Mouse (Mus musculus) erythroid progenitor cell, adult 5-6 weeks (primary cell): ENCODE measurements at regions not wholly inside any gene's neighbourhood (a gene's known extent, or its start where the extent isn't known, plus 50 kb on each side); places are given as distances from the start of the nearest gene placed in this dataset.

Experiments used
- ATAC-seq: replicated peaks from 2 replicates; pipeline ENCODE4 v1.8.0; 2016; ENCODE audit warnings: moderate number of reproducible peaks, mild to moderate bottlenecking, moderate TSS enrichment, inconsistent platforms; ENCODE audit not compliant: poor library complexity, low FRiP score, severe bottlenecking

DNA sequence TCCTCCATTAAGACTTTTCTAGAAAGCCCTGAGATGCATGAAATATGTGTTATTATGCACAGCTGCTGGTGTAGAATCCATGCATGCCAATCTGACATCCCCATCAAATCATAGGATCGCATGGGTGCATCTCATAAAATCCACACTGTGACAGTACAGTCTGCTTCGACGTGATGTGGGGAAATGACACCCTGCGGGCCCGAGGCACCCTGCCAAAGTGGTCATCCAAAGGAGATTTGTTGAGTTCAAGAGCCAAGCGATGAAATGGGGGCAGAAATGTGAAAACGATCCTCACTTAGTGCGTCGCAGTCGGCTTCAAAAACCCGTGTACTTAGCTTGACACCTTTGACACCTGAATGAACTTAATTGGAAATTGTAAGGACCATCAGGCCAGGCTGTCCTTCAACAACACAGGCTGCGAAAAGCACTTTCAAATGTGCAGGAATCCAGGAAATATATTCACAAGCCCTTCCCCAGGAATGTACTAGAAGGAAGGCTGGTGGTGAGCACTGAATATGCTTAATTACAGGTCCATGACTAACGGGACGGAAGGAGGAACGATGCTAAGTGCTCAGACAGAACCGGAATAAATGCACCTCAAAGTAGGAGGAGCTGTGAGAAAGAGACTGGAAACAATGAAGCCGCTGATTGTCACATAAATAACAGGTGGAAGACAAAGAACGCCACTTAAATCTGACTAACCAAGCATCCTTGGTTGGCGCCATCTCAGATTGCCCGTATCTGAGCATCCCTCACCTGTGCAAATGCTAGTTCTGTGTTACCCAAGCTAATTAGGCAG is 60.9 kb upstream of the Ppp2r5c start:
- no peak for ATAC-seq

DNA sequence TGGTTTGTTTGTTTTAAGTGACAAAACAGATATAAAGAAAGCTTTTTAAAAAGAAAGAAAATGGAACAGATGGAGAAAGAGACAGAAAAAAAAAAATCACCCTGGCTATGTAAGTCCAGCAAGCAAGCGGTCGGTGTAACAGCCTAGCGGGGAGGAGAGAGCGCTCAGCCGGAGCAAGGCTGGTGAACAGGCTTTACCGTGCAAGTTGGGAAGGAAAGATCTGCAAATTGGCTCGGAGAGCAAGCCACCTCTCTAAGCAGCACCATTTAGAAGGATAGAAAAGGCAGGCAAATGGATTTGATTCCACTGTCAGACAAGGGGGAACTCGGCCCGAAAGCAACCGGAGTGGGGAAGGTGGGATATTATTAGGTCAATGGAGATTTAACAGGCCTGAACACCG is 59.9 kb upstream of the Ppp2r5c start:
- ATAC-seq, result no peak

DNA sequence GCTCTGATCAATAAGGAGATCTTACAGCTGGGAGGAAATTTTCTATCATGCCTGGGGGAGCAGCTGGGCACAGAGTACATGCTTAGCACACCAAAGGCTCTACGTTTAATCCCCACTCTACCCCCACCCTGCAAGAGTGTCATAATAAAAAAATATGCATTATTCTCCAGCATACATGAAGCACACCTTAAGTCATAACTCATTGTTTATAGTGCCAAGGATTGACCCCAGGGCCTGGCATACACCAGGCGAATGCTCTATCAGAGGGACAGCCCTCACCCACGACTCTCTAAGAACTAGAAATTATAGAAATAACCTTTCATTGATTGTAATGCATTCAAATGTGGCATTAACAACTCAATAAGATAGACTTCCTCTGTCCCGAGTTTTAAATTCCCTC is 59.4 kb upstream of the Ppp2r5c start:
- ATAC-seq, result no peak

DNA sequence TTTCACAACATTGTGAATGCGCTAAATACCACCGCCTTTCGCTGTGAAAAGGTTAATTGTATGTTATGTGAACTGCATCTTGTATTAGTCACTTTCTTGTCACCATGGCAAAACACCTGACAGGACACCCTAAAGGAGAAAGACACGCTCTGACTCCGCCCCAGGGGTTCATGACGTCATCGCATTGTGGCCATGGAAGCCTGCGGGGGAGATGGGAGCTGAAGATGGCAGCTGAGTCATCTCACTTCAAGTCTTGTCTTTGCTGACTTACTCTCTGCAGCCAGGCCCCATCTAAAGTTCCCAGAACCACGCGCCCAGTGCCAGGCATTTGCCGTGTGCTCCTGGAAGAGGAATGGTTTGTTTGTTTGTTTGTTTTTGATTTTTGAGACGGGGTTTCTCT is 57.5 kb upstream of the Ppp2r5c start:
- ATAC-seq, result no peak

DNA sequence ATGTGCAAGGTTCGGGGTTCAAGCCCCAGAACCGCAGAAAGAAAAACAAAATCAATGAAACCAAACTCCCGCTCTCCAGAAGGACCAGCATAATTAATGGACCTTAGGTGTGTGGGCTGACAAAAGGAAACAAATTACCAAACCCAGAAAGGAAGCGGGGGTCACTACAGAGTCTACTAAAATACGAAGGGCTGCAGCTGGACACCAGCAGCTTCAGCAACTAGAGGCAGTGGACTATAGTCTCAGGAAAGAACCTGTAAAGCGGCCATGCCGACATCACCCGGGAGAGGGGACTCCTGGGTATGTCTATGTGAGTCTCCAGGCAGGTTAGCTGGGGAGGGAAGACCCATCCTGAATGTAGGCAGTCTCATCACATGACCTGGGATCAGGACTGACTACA is 55.5 kb upstream of the Ppp2r5c start:
- ATAC-seq, result no peak

DNA sequence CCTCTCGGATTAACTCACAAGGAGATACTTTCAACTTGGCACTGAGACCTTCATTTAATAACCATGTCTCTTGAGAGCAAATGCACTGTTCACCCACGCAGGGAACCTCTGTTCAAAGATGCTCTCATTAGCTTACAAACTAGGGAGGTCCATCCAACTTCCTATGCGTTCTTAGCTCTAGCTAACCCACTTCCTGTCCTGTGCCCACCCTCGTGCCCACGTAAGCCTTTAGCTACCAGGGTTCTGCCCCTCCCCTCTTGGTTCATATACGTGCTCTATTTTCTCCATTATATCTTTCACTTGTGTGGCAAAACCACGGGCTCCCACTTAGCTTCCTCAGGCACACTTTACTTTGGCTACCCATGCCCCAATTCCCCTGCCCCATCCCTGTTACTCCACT is 53.4 kb upstream of the Ppp2r5c start:
- ATAC-seq, result no peak
